In genomic region chr16:5507261-5507660, GRCm38 (mm10) we compare ENCODE assay signal across 18 mouse cellular contexts.
DNase-seq lines count a peak whose midpoint lies in the region; ATAC-seq and TF ChIP-seq lines count a peak whose summit lies in the region.
"Had no signal": no experiment of that assay in that cellular context is flagged by ENCODE, and none has a peak within 500 bp of the region (broad histone marks: within the 10 kb centered on the region; RNA-seq: fewer than 3 reads in every experiment).

No protein-coding gene starts in this region.

- no peak overlapping the region for H3K4me3 ChIP-seq in forebrain, postnatal 0 days (ENCODE audit: low read depth, low read length)
- no peak overlapping the region for H3K4me3 ChIP-seq in forebrain, embryonic 12.5 days (replicated peaks)
- H3K4me3 ChIP-seq in midbrain, embryonic 14.5 days (replicated peaks; ENCODE audit: low read depth, low read length): no peak overlapping the region
- H3K4me3 ChIP-seq in midbrain, embryonic 13.5 days (replicated peaks): no peak overlapping the region
- no peak overlapping the region for H3K4me3 ChIP-seq in liver, postnatal 0 days (ENCODE audit: low read depth, low read length)
- H3K4me3 ChIP-seq: embryonic facial prominence, embryonic 10.5 days; heart, embryonic 10.5 days; limb, embryonic 13.5 days; myocyte had no signal

- H3K27me3 ChIP-seq in forebrain, postnatal 0 days (ENCODE audit: insufficient read depth, low read length): no peaks in the 10 kb centered on the region
- 0 out of 2 replicates have a peak, but pooled peaks cover 7% of the 10 kb centered on the region for H3K27me3 ChIP-seq in forebrain, embryonic 12.5 days
- H3K27me3 ChIP-seq in midbrain, embryonic 14.5 days (ENCODE audit: control insufficient read depth, insufficient read depth, low read length): no peaks in the 10 kb centered on the region
- H3K27me3 ChIP-seq in midbrain, embryonic 13.5 days: no peaks in the 10 kb centered on the region
- H3K27me3 ChIP-seq in liver, postnatal 0 days (ENCODE audit: insufficient read depth, low read length): no peaks in the 10 kb centered on the region
- H3K27me3 ChIP-seq: limb, embryonic 13.5 days had no signal

- H3K27ac ChIP-seq in forebrain, postnatal 0 days (ENCODE audit: low read depth, low read length): peak overlapping the region; percentile 40; the same call in 1 of the 2 replicates
- H3K27ac ChIP-seq in forebrain, embryonic 12.5 days: no peak overlapping the region
- H3K27ac ChIP-seq in midbrain, embryonic 14.5 days (replicated peaks; ENCODE audit: low read depth, low read length): no peak overlapping the region
- no peak overlapping the region for H3K27ac ChIP-seq in midbrain, embryonic 13.5 days
- H3K27ac ChIP-seq in liver, postnatal 0 days (ENCODE audit: low read depth): no peak overlapping the region
- H3K27ac ChIP-seq: embryonic facial prominence, embryonic 10.5 days; heart, embryonic 10.5 days; limb, embryonic 13.5 days; liver, embryonic 14.5 days had no signal

- no peak for TF ChIP-seq EP300 in liver, postnatal 0 days (IDR thresholded peaks at IDR 0.05; ENCODE audit: low read depth)

- peak; percentile 47; the same call in 1 of the 2 replicates for ATAC-seq in forebrain, postnatal 0 days
- no peak for ATAC-seq in forebrain, embryonic 12.5 days (ENCODE audit: low FRiP score)
- no peak for ATAC-seq in midbrain, embryonic 14.5 days (ENCODE audit: low FRiP score, low TSS enrichment)
- no peak for ATAC-seq in midbrain, embryonic 13.5 days
- no peak for ATAC-seq in liver, postnatal 0 days
- ATAC-seq: inflammation-experienced regulatory T-cells, adult 6 months had no signal

- no peaks in the 10 kb centered on the region for H3K36me3 ChIP-seq in forebrain, postnatal 0 days (ENCODE audit: insufficient read depth)
- H3K36me3 ChIP-seq in forebrain, embryonic 12.5 days (replicated peaks): no peaks in the 10 kb centered on the region
- no peaks in the 10 kb centered on the region for H3K36me3 ChIP-seq in midbrain, embryonic 14.5 days (ENCODE audit: control insufficient read depth, insufficient read depth, low read length)
- H3K36me3 ChIP-seq in midbrain, embryonic 13.5 days: no peaks in the 10 kb centered on the region
- no peaks in the 10 kb centered on the region for H3K36me3 ChIP-seq in liver, postnatal 0 days (replicated peaks; ENCODE audit: insufficient read depth, low read length)
- H3K36me3 ChIP-seq: embryonic facial prominence, embryonic 10.5 days; heart, embryonic 10.5 days; limb, embryonic 13.5 days had no signal

- WGBS in forebrain, postnatal 0 days: 34% methylated on average over 8 of the region's 8 CpGs
- WGBS in forebrain, embryonic 12.5 days: 78% methylated on average over 8 of the region's 8 CpGs
- 78% methylated on average over 8 of the region's 8 CpGs for WGBS in midbrain, embryonic 14.5 days
- 75% methylated on average over 8 of the region's 8 CpGs for WGBS in midbrain, embryonic 13.5 days
- WGBS in liver, postnatal 0 days (ENCODE audit: insufficient replicate concordance): 72% methylated on average over 8 of the region's 8 CpGs

- TF ChIP-seq CTCF in forebrain, postnatal 0 days (IDR thresholded peaks at IDR 0.05; ENCODE audit: low read depth): no peak
- TF ChIP-seq CTCF in liver, postnatal 0 days (IDR thresholded peaks at IDR 0.05; ENCODE audit: low read depth): no peak

- no peak overlapping the region for H3K9ac ChIP-seq in forebrain, postnatal 0 days
- no peak overlapping the region for H3K9ac ChIP-seq in forebrain, embryonic 12.5 days
- H3K9ac ChIP-seq in midbrain, embryonic 14.5 days (replicated peaks; ENCODE audit: low read length): no peak overlapping the region
- H3K9ac ChIP-seq in midbrain, embryonic 13.5 days (replicated peaks): no peak overlapping the region
- H3K9ac ChIP-seq in liver, postnatal 0 days (replicated peaks): no peak overlapping the region
- H3K9ac ChIP-seq: limb, embryonic 13.5 days; liver, embryonic 14.5 days had no signal

- no peaks in the 10 kb centered on the region for H3K9me3 ChIP-seq in forebrain, postnatal 0 days (ENCODE audit: low read length)
- H3K9me3 ChIP-seq in forebrain, embryonic 12.5 days: no peaks in the 10 kb centered on the region
- H3K9me3 ChIP-seq in midbrain, embryonic 14.5 days (ENCODE audit: control insufficient read depth, low read length): no peaks in the 10 kb centered on the region
- no peaks in the 10 kb centered on the region for H3K9me3 ChIP-seq in midbrain, embryonic 13.5 days
- H3K9me3 ChIP-seq in liver, postnatal 0 days (ENCODE audit: low read length): no peaks in the 10 kb centered on the region
- H3K9me3 ChIP-seq: embryonic facial prominence, embryonic 10.5 days; heart, embryonic 10.5 days; limb, embryonic 13.5 days had no signal

- DNase-seq in forebrain, postnatal 0 days: peak; percentile 61
- DNase-seq in midbrain, embryonic 14.5 days: peak; percentile 38
- DNase-seq in layer of hippocampus, adult 9-11 months: peak; percentile 36
- no peak for DNase-seq in liver, postnatal 0 days
- no peak for DNase-seq in frontal cortex, postnatal 25 days (ENCODE audit: low spot score in 2 of 2)
- DNase-seq: cerebellum, postnatal 36 days; heart, postnatal 10 days; kidney, adult 9 months; kidney, postnatal 36 days; lung, postnatal 10 days had no signal

- H3K4me1 ChIP-seq in forebrain, postnatal 0 days (ENCODE audit: insufficient read depth): no peaks in the 10 kb centered on the region
- no peaks in the 10 kb centered on the region; the same call in 1 of the 2 replicates for H3K4me1 ChIP-seq in forebrain, embryonic 12.5 days
- no peaks in the 10 kb centered on the region for H3K4me1 ChIP-seq in midbrain, embryonic 14.5 days (ENCODE audit: control insufficient read depth, insufficient read depth, low read length)
- H3K4me1 ChIP-seq in midbrain, embryonic 13.5 days (replicated peaks): 0 out of 2 replicates have a peak, but pooled peaks cover 2% of the 10 kb centered on the region
- H3K4me1 ChIP-seq in liver, postnatal 0 days (ENCODE audit: insufficient read depth): no peaks in the 10 kb centered on the region
- H3K4me1 ChIP-seq: embryonic facial prominence, embryonic 10.5 days; heart, embryonic 10.5 days; limb, embryonic 13.5 days had no signal

- no peak overlapping the region for H3K4me2 ChIP-seq in forebrain, postnatal 0 days (ENCODE audit: low read depth)
- H3K4me2 ChIP-seq in forebrain, embryonic 12.5 days: no peak overlapping the region
- no peak overlapping the region for H3K4me2 ChIP-seq in midbrain, embryonic 14.5 days (ENCODE audit: low read length)
- H3K4me2 ChIP-seq in midbrain, embryonic 13.5 days (replicated peaks): no peak overlapping the region
- H3K4me2 ChIP-seq in liver, postnatal 0 days (ENCODE audit: low read depth, low read length): no peak overlapping the region
- H3K4me2 ChIP-seq: limb, embryonic 13.5 days had no signal

Comparison
In these comparisons a context has a peak if more than half of its experiments do, and no peak if none do; other contexts are left out.
1. DNase-seq: peak in forebrain, postnatal 0 days (single experiment), midbrain, embryonic 14.5 days (single experiment) and layer of hippocampus, adult 9-11 months (single experiment); none in liver, postnatal 0 days (single experiment) and frontal cortex, postnatal 25 days (0 of 2).